Mouse (Mus musculus) layer of hippocampus, postnatal 10 days (tissue): ENCODE results near the gene Vmn1r195. TPM values are rescaled to one million over a fixed set of nuclear protein-coding genes. Genes with fewer than 3 reads are reported as not detected.
"Not testable (repeated sequence)": the region's sequence is repeated elsewhere in the genome, so short reads cannot be mapped to it uniquely, and the experiment has no call there.

ENCODE experiments used
- DNase-seq, 2 experiments: peaks; one replicate each; pipeline ENCODE4 v3.0.0; 2021; ENCODE audit warnings: low spot score in 2 of 2
- long read RNA-seq: library from polyadenylated mRNA; stranded (forward); transcript quantifications from one replicate; pipeline ENCODE4 v2.0.0, GENCODE M21; 2023
- total RNA-seq, 2 experiments: library from RNA; stranded (reverse); gene quantifications; 2 replicates each; pipeline ENCODE4 v1.2.3; 2021

Gene Vmn1r195
- total RNA-seq: not detected
- long read RNA-seq: 0 reads

- not testable (repeated sequence) for DNase-seq
These were observed at the start of gene Vmn1r195 for GRCm38 (mm10) chr13:22270222-22270621. Gene Vmn1r195 (plus strand): TSS chr13:22270522.

- DNase-seq: not testable (repeated sequence)
These were observed 47.3 kb upstream of the Vmn1r195 start, which contains the start of gene Vmn1r193 for GRCm38 (mm10) chr13:22223060-22223459. Gene Vmn1r193 (minus strand): TSS chr13:22223160.

GRCm38 (mm10) chr13:22243915-22244314 lies 26.4 kb upstream of the Vmn1r195 start, which contains the start of gene Vmn1r194:
Gene Vmn1r194 (plus strand): TSS chr13:22244215.
- no peak for DNase-seq

- no peak for DNase-seq
These were observed 1.4 kb downstream of the Vmn1r195 start for GRCm38 (mm10) chr13:22271721-22272120.

- DNase-seq: no peak
These were observed 14.3 kb downstream of the Vmn1r195 start for GRCm38 (mm10) chr13:22284578-22284977.

GRCm38 (mm10) chr13:22289620-22290019 lies 19.3 kb downstream of the Vmn1r195 start, which contains the start of gene Vmn1r196:
Gene Vmn1r196 (plus strand): TSS chr13:22289920.
- no peak for DNase-seq

GRCm38 (mm10) chr13:22308075-22308474 lies 37.8 kb downstream of the Vmn1r195 start:
- not testable (repeated sequence) for DNase-seq

- no peak for DNase-seq
These were observed 45.0 kb downstream of the Vmn1r195 start for GRCm38 (mm10) chr13:22315361-22315760.

- DNase-seq: no peak
These were observed 47.0 kb downstream of the Vmn1r195 start for GRCm38 (mm10) chr13:22317366-22317765.

GRCm38 (mm10) chr13:22320091-22320490 lies 49.8 kb downstream of the Vmn1r195 start:
- DNase-seq: no peak

GRCm38 (mm10) chr13:22324289-22324688 lies 54.0 kb downstream of the Vmn1r195 start, which contains the start of gene Vmn1r197:
Gene Vmn1r197 (plus strand): TSS chr13:22324589.
- DNase-seq: no peak

Other genes starting within 250 kb of the Vmn1r195 start
- 10 to 100 TPM; 64.1 to 78.6 TPM for gene Hist1h2ah, start 235.0 kb upstream of the Vmn1r195 start, total RNA-seq
- gene Hist1h2bk, start 234.7 kb upstream of the Vmn1r195 start, total RNA-seq: 10 to 100 TPM; 73.9 to 80.0 TPM
- 10 to 100 TPM; 51.2 to 53.7 TPM for gene Hist1h4i, start 229.2 kb upstream of the Vmn1r195 start, total RNA-seq
- 10 to 100 TPM; 33.8 to 36.8 TPM for gene Hist1h2ag, start 227.6 kb upstream of the Vmn1r195 start, total RNA-seq
- gene Hist1h2bj, start 227.3 kb upstream of the Vmn1r195 start, total RNA-seq: 10 to 100 TPM; 29.4 to 36.1 TPM
- not detected for gene Vmn1r188, start 186.1 kb upstream of the Vmn1r195 start, total RNA-seq
- gene Vmn1r189, start 164.7 kb upstream of the Vmn1r195 start, total RNA-seq: not detected
- not detected for gene Vmn1r191, start 86.6 kb upstream of the Vmn1r195 start, total RNA-seq
- not detected for gene Vmn1r192, start 79.4 kb upstream of the Vmn1r195 start, total RNA-seq
- not detected for gene Vmn1r193, start 47.4 kb upstream of the Vmn1r195 start, total RNA-seq
- gene Vmn1r194, start 26.3 kb upstream of the Vmn1r195 start, total RNA-seq: not detected
- gene Vmn1r196, start 19.4 kb downstream of the Vmn1r195 start, total RNA-seq: not detected
- not detected for gene Vmn1r197, start 54.1 kb downstream of the Vmn1r195 start, total RNA-seq
- not detected for gene Vmn1r198, start 79.8 kb downstream of the Vmn1r195 start, total RNA-seq
- not detected for gene Vmn1r199, start 109.3 kb downstream of the Vmn1r195 start, total RNA-seq
- not detected for gene Vmn1r200, start 119.9 kb downstream of the Vmn1r195 start, total RNA-seq
- not detected for gene Vmn1r201, start 201.4 kb downstream of the Vmn1r195 start, total RNA-seq
- gene Vmn1r202, start 234.9 kb downstream of the Vmn1r195 start, total RNA-seq: under 1 TPM in 1 of 2 experiments, not detected in 1; 0.09 TPM
- gene Vmn1r203, start 247.6 kb downstream of the Vmn1r195 start, total RNA-seq: under 1 TPM in 1 of 2 experiments, not detected in 1; 0.05 TPM